Mouse (Mus musculus) liver, adult 2 months (tissue): Measurements from ENCODE around the gene Cd163l1.

ENCODE experiments used
- CTCF ChIP-seq: fragments of 200-500 bp; IDR thresholded peaks from 2 replicates; pipeline ENCODE4 v1.5.1; 2011; ENCODE audit warnings: low read depth, low read length, control low read depth
- POLR2A ChIP-seq: fragments of 200-500 bp; IDR thresholded peaks from 2 replicates; pipeline ENCODE4 v1.6.1; 2011; ENCODE audit warnings: low read length, control low read depth; ENCODE audit not compliant: insufficient read depth; ENCODE audit errors: extremely low read depth

GRCm38 (mm10) chr7:140233696-140234095 lies 15.6 kb downstream of the Cd163l1 start:
- TF ChIP-seq CTCF (no peak), POLR2A (no peak)
